Mouse (Mus musculus) intestine, embryonic 15.5 days (tissue): ENCODE results near the gene Hc. TPM values are rescaled to one million over a fixed set of nuclear protein-coding genes. Genes with fewer than 3 reads are reported as not detected.
A peak's percentile ranks its signal among the peaks of the same experiment; 100 is the strongest.

Source experiments
- ATAC-seq: fragments of 200-750 bp; cut with Nextera tagmentation; 2 replicates; pipeline ENCODE4 v1.8.0; 2017; ENCODE audit warnings: moderate TSS enrichment, moderate library complexity
- H3K27ac ChIP-seq: fragments of 300-500 bp; sonication (generic); 2 replicates; pipeline ENCODE4 v1.5.1; 2015; ENCODE audit warnings: mild to moderate bottlenecking, inconsistent platforms
- H3K27me3 ChIP-seq: fragments of 300-500 bp; sonication (generic); replicated peaks from 2 replicates; pipeline ENCODE4 v1.6.1; 2015; ENCODE audit warnings: inconsistent platforms
- H3K36me3 ChIP-seq: fragments of 300-500 bp; sonication (generic); 2 replicates; pipeline ENCODE4 v1.6.1; 2015; ENCODE audit warnings: inconsistent platforms
- H3K4me1 ChIP-seq: fragments of 300-500 bp; sonication (generic); replicated peaks from 2 replicates; pipeline ENCODE4 v1.6.1; 2015; ENCODE audit warnings: inconsistent platforms
- H3K4me2 ChIP-seq: fragments of 300-500 bp; sonication (generic); replicated peaks from 2 replicates; pipeline ENCODE4 v1.6.1; 2015; ENCODE audit warnings: mild to moderate bottlenecking, inconsistent platforms
- H3K4me3 ChIP-seq: fragments of 300-500 bp; sonication (generic); replicated peaks from 2 replicates; pipeline ENCODE4 v1.5.1; 2015; ENCODE audit warnings: inconsistent platforms
- H3K9ac ChIP-seq: fragments of 300-500 bp; sonication (generic); 2 replicates; pipeline ENCODE4 v1.6.1; 2015; ENCODE audit warnings: inconsistent platforms
- H3K9me3 ChIP-seq: fragments of 300-500 bp; sonication (generic); 2 replicates; pipeline ENCODE4 v1.6.1; 2016; ENCODE audit warnings: inconsistent platforms
- WGBS: fragments of 180-500 bp; shearing (Covaris S2); methylation state at CpG from one replicate; pipeline ENCODE4 v1.1.7; 2015; 5-methylcytosine and 5-hydroxymethylcytosine counted together
- polyA plus RNA-seq: library from polyadenylated mRNA; unstranded; fragments of >200 nt; fragmentation: Nextera tagmentation; extraction: Ambion mirVana; gene quantifications from 2 replicates; pipeline ENCODE4 v1.2.1, GENCODE M21; 2015

Hc gene
- polyA plus RNA-seq, 1 experiment from 2014 or later, result 0.36 TPM

- no peaks in the 10 kb centered on the region for H3K36me3 ChIP-seq
- H3K4me1 ChIP-seq, result 0 out of 2 replicates have a peak, but pooled peaks cover under 1% of the 10 kb centered on the region
- 32% methylated on average over 1 of the region's 1 CpGs for WGBS
- no peak overlapping the region for H3K4me2 ChIP-seq
- no peak overlapping the region for H3K4me3 ChIP-seq
- H3K9ac ChIP-seq, result no peak overlapping the region
- H3K27me3 ChIP-seq, result no peaks in the 10 kb centered on the region
- H3K9me3 ChIP-seq, result no peaks in the 10 kb centered on the region
- H3K27ac ChIP-seq, result no peak overlapping the region
- ATAC-seq, result no peak
Observed at GRCm38 (mm10) chr2:34987595-34987994, 73.6 kb downstream of the Hc start.

- WGBS, result 82% methylated on average over 8 of the region's 8 CpGs
- Histone ChIP-seq H3K36me3 (no peaks in the 10 kb centered on the region), H3K27me3 (no peaks in the 10 kb centered on the region), H3K4me3 (no peak overlapping the region), H3K4me2 (no peak overlapping the region), H3K4me1 (peaks cover 7% of the 10 kb centered on the region; the same call in 1 of the 2 replicates), H3K9ac (no peak overlapping the region), H3K9me3 (no peaks in the 10 kb centered on the region), H3K27ac (no peak overlapping the region)
- no peak for ATAC-seq
Observed at GRCm38 (mm10) chr2:34984885-34985284, 76.4 kb downstream of the Hc start.

- Histone ChIP-seq H3K4me2 (peak overlapping the region; percentile 14; the same call in 1 of the 2 replicates), H3K4me1 (peaks cover 7% of the 10 kb centered on the region; the same call in 1 of the 2 replicates), H3K27me3 (no peaks in the 10 kb centered on the region), H3K4me3 (no peak overlapping the region), H3K9me3 (no peaks in the 10 kb centered on the region), H3K36me3 (no peaks in the 10 kb centered on the region), H3K27ac (peak overlapping the region; percentile 84), H3K9ac (no peak overlapping the region)
- 38% methylated on average over 11 of the region's 11 CpGs for WGBS
- ATAC-seq, result peak; percentile 96
Observed at GRCm38 (mm10) chr2:34982906-34983698, 78.1 kb downstream of the Hc start.

- H3K9me3 ChIP-seq, result no peaks in the 10 kb centered on the region
- H3K4me2 ChIP-seq, result 0 out of 2 replicates have a peak overlapping the region, but pooled peaks have one; percentile 2
- H3K9ac ChIP-seq, result no peak overlapping the region
- peak overlapping the region; percentile 84 for H3K27ac ChIP-seq
- H3K4me3 ChIP-seq, result no peak overlapping the region
- no peak for ATAC-seq
- H3K4me1 ChIP-seq, result peaks cover 7% of the 10 kb centered on the region; the same call in 1 of the 2 replicates
- 72% methylated on average over 14 of the region's 14 CpGs for WGBS
- no peaks in the 10 kb centered on the region for H3K36me3 ChIP-seq
- no peaks in the 10 kb centered on the region for H3K27me3 ChIP-seq
Observed at GRCm38 (mm10) chr2:34982096-34982724, 79.0 kb downstream of the Hc start.

- ATAC-seq, result no peak
- Histone ChIP-seq H3K4me3 (no peak overlapping the region), H3K27me3 (no peaks in the 10 kb centered on the region), H3K9ac (no peak overlapping the region), H3K27ac (no peak overlapping the region), H3K4me1 (peaks cover 7% of the 10 kb centered on the region; the same call in 1 of the 2 replicates), H3K36me3 (no peaks in the 10 kb centered on the region), H3K9me3 (no peaks in the 10 kb centered on the region), H3K4me2 (no peak overlapping the region)
- WGBS, result 60% methylated on average over 3 of the region's 3 CpGs
Observed at GRCm38 (mm10) chr2:34979459-34980011, 81.7 kb downstream of the Hc start.

- H3K4me3 ChIP-seq, result no peak overlapping the region
- no peak for ATAC-seq
- H3K9ac ChIP-seq, result no peak overlapping the region
- H3K27me3 ChIP-seq, result no peaks in the 10 kb centered on the region
- no peaks in the 10 kb centered on the region for H3K9me3 ChIP-seq
- H3K36me3 ChIP-seq, result no peaks in the 10 kb centered on the region
- H3K27ac ChIP-seq, result no peak overlapping the region
- H3K4me1 ChIP-seq, result peaks cover 7% of the 10 kb centered on the region; the same call in 1 of the 2 replicates
- WGBS, result 94% methylated on average over 2 of the region's 2 CpGs
- no peak overlapping the region for H3K4me2 ChIP-seq
Observed at GRCm38 (mm10) chr2:34978226-34978625, 83.0 kb downstream of the Hc start.

- no peak overlapping the region for H3K4me2 ChIP-seq
- no peak overlapping the region for H3K4me3 ChIP-seq
- H3K4me1 ChIP-seq, result peaks cover 1% of the 10 kb centered on the region; the same call in 1 of the 2 replicates
- no peak overlapping the region for H3K9ac ChIP-seq
- peak; percentile 34; the same call in 1 of the 2 replicates for ATAC-seq
- H3K36me3 ChIP-seq, result no peaks in the 10 kb centered on the region
- WGBS, result 71% methylated on average over 8 of the region's 8 CpGs
- H3K27ac ChIP-seq, result no peak overlapping the region
- H3K9me3 ChIP-seq, result no peaks in the 10 kb centered on the region
- H3K27me3 ChIP-seq, result no peaks in the 10 kb centered on the region
Observed at GRCm38 (mm10) chr2:34976945-34977658, 84.1 kb downstream of the Hc start.

- Histone ChIP-seq H3K27me3 (no peaks in the 10 kb centered on the region), H3K4me1 (no peaks in the 10 kb centered on the region), H3K4me2 (no peak overlapping the region), H3K9me3 (no peaks in the 10 kb centered on the region), H3K9ac (no peak overlapping the region), H3K27ac (no peak overlapping the region), H3K4me3 (no peak overlapping the region), H3K36me3 (no peaks in the 10 kb centered on the region)
- ATAC-seq, result no peak
- WGBS, result 90% methylated on average over 6 of the region's 6 CpGs
Observed at GRCm38 (mm10) chr2:34976447-34976846, 84.8 kb downstream of the Hc start.

GRCm38 (mm10) chr2:34973087-34973486 lies 88.2 kb downstream of the Hc start:
- no peak for ATAC-seq
- Histone ChIP-seq H3K4me3 (no peak overlapping the region), H3K27me3 (no peaks in the 10 kb centered on the region), H3K9me3 (no peaks in the 10 kb centered on the region), H3K27ac (no peak overlapping the region), H3K4me1 (no peaks in the 10 kb centered on the region), H3K9ac (no peak overlapping the region), H3K4me2 (no peak overlapping the region), H3K36me3 (no peaks in the 10 kb centered on the region)
- WGBS, result 77% methylated on average over 8 of the region's 8 CpGs

- Histone ChIP-seq H3K27me3 (no peaks in the 10 kb centered on the region), H3K9me3 (no peaks in the 10 kb centered on the region), H3K4me2 (no peak overlapping the region), H3K9ac (no peak overlapping the region), H3K27ac (no peak overlapping the region), H3K36me3 (no peaks in the 10 kb centered on the region), H3K4me1 (no peaks in the 10 kb centered on the region), H3K4me3 (no peak overlapping the region)
- WGBS, result 62% methylated on average over 11 of the region's 11 CpGs
- ATAC-seq, result no peak
Observed at GRCm38 (mm10) chr2:34971080-34971888, 90.0 kb downstream of the Hc start.

- WGBS, result 33% methylated on average over 9 of the region's 9 CpGs
- H3K4me1 ChIP-seq, result no peaks in the 10 kb centered on the region
- 0 out of 2 replicates have a peak, but pooled peaks have one; percentile 44 for ATAC-seq
Observed at GRCm38 (mm10) chr2:34970092-34970750, 91.0 kb downstream of the Hc start.

More at GRCm38 (mm10) chr2:34970092-34970750, 91.0 kb downstream of the Hc start:
- Histone ChIP-seq H3K9ac (no peak overlapping the region), H3K4me3 (no peak overlapping the region), H3K27ac (no peak overlapping the region), H3K4me2 (no peak overlapping the region), H3K9me3 (no peaks in the 10 kb centered on the region), H3K27me3 (no peaks in the 10 kb centered on the region), H3K36me3 (no peaks in the 10 kb centered on the region)
